Mouse (Mus musculus) embryonic facial prominence, embryonic 14.5 days (tissue): ENCODE measurements around the gene Arhgap45. TPM values are rescaled to one million over a fixed set of nuclear protein-coding genes. Genes with fewer than 3 reads are reported as not detected.
"Not testable (repeated sequence)": the region's sequence is repeated elsewhere in the genome, so short reads cannot be mapped to it uniquely, and the experiment has no call there.

Experiments used
- ATAC-seq: fragments of 200-750 bp; cut with Nextera tagmentation; 2 replicates; pipeline ENCODE4 v1.8.0; 2017; ENCODE audit warnings: low read depth, moderate number of reproducible peaks, moderate TSS enrichment
- DNase-seq: peaks from one replicate; pipeline ENCODE4 v3.0.0-alpha.2; 2015; ENCODE audit warnings: low spot score
- H3K27ac ChIP-seq: fragments of 300-500 bp; sonication (generic); replicated peaks from 2 replicates; pipeline ENCODE4 v1.5.1; 2014; ENCODE audit warnings: low read depth, mild to moderate bottlenecking, low read length, moderate library complexity
- H3K27me3 ChIP-seq: fragments of 300-500 bp; sonication (generic); replicated peaks from 2 replicates; pipeline ENCODE4 v1.6.1; 2014; ENCODE audit warnings: low read length; ENCODE audit not compliant: control insufficient read depth, insufficient read depth
- H3K36me3 ChIP-seq: fragments of 300-500 bp; sonication (generic); 2 replicates; pipeline ENCODE4 v1.6.1; 2014; ENCODE audit warnings: low read length, mixed read lengths; ENCODE audit not compliant: control insufficient read depth, insufficient read depth
- H3K4me1 ChIP-seq: fragments of 300-500 bp; sonication (generic); 2 replicates; pipeline ENCODE4 v1.6.1; 2014; ENCODE audit warnings: antibody characterized with exemption, low read length; ENCODE audit not compliant: control insufficient read depth, insufficient read depth
- H3K4me2 ChIP-seq: fragments of 300-500 bp; sonication (generic); 2 replicates; pipeline ENCODE4 v1.6.1; 2014; ENCODE audit warnings: low read depth, mild to moderate bottlenecking, low read length, moderate library complexity, mixed read lengths
- H3K4me3 ChIP-seq: fragments of 300-500 bp; sonication (generic); 2 replicates; pipeline ENCODE4 v1.5.1; 2014; ENCODE audit warnings: low read depth, mild to moderate bottlenecking, low read length
- H3K9ac ChIP-seq: fragments of 300-500 bp; sonication (generic); 2 replicates; pipeline ENCODE4 v1.6.1; 2014; ENCODE audit warnings: low read depth, mild to moderate bottlenecking, low read length, moderate library complexity, mixed read lengths
- H3K9me3 ChIP-seq: fragments of 300-500 bp; sonication (generic); 2 replicates; pipeline ENCODE4 v1.6.1; 2016; ENCODE audit warnings: low read length; ENCODE audit not compliant: control insufficient read depth
- WGBS: fragments of 180-500 bp; shearing (Covaris S2); extraction: QIAGEN DNeasy Blood & Tissue Kit; methylation state at CpG from one replicate; pipeline ENCODE4 v1.1.7; 2014; 5-methylcytosine and 5-hydroxymethylcytosine counted together
- polyA plus RNA-seq: library from polyadenylated mRNA; unstranded; fragments of >200 nt; fragmentation: Nextera tagmentation; extraction: Ambion mirVana; gene quantifications from 2 replicates; pipeline ENCODE4 v1.2.1, GENCODE M21; 2014

Gene Arhgap45
- polyA plus RNA-seq, 1 experiment from 2014 or later, result 4.4 TPM

- WGBS, result 95% methylated on average over 13 of the region's 13 CpGs
- ATAC-seq (no peak), DNase-seq (no peak)
- Histone ChIP-seq H3K4me1 (0 out of 2 replicates have a peak, but pooled peaks cover 7% of the 10 kb centered on the region), H3K27ac (no peak overlapping the region), H3K9me3 (no peaks in the 10 kb centered on the region), H3K36me3 (peaks cover 41% of the 10 kb centered on the region), H3K9ac (no peak overlapping the region), H3K27me3 (no peaks in the 10 kb centered on the region), H3K4me2 (no peak overlapping the region), H3K4me3 (no peak overlapping the region)
Observed at GRCm38 (mm10) chr10:80036832-80037231, 20.4 kb downstream of the Arhgap45 start.

DNA sequence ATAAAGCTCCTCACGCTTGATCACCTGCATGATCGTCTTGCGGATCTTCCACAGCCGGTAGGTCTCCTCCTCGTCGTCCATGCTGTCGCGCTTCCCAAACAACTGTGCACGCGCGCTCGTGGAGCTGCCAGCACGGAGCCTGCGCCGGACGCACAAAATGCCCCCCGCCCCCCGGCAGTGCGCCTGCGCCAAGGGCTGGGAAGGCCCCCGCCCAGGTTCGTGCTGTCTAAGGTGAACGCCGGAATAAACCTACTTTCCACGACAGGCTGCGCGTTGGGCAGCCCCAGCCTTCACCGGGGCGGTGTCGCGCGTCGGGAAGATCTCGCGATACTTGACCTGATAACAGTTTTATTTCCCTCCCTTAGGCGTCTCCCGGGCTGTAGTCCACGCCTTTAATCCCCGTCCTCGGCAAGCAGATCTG is 23.1 kb downstream of the Arhgap45 start, which contains the start of gene Polr2e:
TSS of gene Polr2e (minus strand) at position 237 of the 421 bp plus-strand sequence.
- Histone ChIP-seq H3K4me1 (no peaks in the 10 kb centered on the region), H3K9me3 (no peaks in the 10 kb centered on the region), H3K9ac (peak within 1 kb of the TSS; percentile 77), H3K4me3 (peak within 1 kb of the TSS; percentile 76), H3K36me3 (peaks cover 39% of the 10 kb centered on the region), H3K27ac (peak within 1 kb of the TSS; percentile 57; the same call in 1 of the 2 replicates), H3K4me2 (peak within 1 kb of the TSS; percentile 76), H3K27me3 (no peaks in the 10 kb centered on the region)
- WGBS, result under 1% methylated on average over 37 of the region's 40 CpGs
- ATAC-seq, result peak; percentile 99
- peak; percentile 98 for DNase-seq

DNA sequence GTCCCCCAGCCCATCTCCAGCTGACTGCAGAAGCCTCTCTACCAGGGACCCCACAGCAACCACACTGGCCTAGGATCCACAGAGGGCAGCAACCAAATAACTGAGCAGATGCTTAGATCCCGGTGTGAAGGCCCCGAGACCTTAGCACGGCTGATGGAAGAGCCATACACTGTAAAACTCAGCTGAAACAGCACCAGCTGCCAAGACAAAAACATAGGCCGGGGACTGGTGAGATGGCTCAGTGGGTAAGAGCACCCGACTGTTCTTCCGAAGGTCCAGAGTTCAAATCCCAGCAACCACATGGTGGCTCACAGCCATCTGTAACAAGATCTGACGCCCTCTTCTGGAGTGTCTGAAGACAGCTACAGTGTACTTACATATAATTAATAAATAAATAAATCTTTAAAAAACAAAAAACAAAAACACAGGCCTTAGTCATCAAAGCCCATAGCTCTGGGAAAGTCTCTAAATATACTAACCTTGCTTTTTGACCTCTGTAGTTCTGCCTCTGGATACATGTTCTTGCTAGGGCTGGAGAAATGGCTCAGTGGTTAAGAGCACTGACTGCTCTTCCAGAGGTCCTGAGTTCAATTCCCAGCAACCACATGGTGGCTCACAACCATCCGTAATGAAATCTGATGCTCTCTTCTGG is 25.1 kb downstream of the Arhgap45 start:
- WGBS, result 83% methylated on average over 8 of the region's 8 CpGs
- not testable (repeated sequence) for ATAC-seq, H3K27ac ChIP-seq

DNA sequence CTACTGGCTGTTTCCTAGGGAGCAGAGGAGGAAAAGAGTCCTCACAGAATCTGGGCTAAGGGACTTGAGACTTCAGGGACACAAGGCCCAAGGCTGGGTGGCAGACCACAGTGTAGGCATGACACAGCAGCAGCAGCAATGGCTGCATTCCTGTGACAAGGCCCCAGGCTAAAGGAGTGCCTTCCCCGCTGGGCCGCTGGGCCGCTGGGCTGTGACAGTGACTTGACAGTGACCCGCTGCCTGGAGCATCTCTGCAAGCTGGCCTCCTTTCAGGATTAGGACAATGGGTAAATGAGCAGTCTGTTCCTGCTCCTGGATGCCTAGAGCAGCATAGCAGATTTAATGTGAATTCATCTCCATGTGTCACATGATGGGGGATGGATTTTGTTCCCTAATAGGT is 27.6 kb downstream of the Arhgap45 start:
- Histone ChIP-seq H3K9ac (no peak overlapping the region), H3K27ac (no peak overlapping the region), H3K27me3 (no peaks in the 10 kb centered on the region), H3K36me3 (no peaks in the 10 kb centered on the region), H3K4me3 (no peak overlapping the region), H3K4me2 (no peak overlapping the region), H3K4me1 (peaks cover 6% of the 10 kb centered on the region), H3K9me3 (no peaks in the 10 kb centered on the region)
- DNase-seq (no peak), ATAC-seq (no peak)
- WGBS, result 36% methylated on average over 4 of the region's 4 CpGs

More for the DNA sequence above, 25.1 kb downstream of the Arhgap45 start:
- not testable (repeated sequence) for H3K27me3 ChIP-seq, H3K9ac ChIP-seq, DNase-seq, H3K4me2 ChIP-seq, H3K4me1 ChIP-seq, H3K9me3 ChIP-seq, H3K4me3 ChIP-seq
- peaks cover 19% of the 10 kb centered on the region for H3K36me3 ChIP-seq

DNA sequence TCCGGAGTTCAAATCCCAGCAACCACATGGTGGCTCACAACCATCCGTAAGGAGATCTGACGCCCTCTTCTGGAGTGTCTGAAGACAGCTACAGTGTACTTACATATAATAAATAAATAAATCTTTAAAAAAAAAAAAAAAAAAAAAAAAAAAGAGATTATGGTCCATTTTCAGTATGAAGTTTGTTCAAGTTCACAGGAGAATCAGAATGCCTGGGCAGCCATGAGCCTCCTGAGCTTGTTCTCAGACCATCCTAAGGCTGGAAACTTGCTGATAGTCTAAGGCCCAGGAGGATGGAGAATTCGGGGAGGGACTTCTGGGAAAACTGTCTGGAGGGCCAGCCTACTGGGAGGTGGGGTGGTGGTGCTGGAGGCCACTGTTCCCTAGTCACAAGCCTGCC is 28.9 kb downstream of the Arhgap45 start:
- H3K36me3 ChIP-seq, DNase-seq, H3K27ac ChIP-seq, H3K9me3 ChIP-seq, H3K4me1 ChIP-seq, H3K27me3 ChIP-seq, ATAC-seq, H3K9ac ChIP-seq, H3K4me3 ChIP-seq, H3K4me2 ChIP-seq: not testable (repeated sequence)
- 86% methylated on average over 2 of the region's 4 CpGs for WGBS

DNA sequence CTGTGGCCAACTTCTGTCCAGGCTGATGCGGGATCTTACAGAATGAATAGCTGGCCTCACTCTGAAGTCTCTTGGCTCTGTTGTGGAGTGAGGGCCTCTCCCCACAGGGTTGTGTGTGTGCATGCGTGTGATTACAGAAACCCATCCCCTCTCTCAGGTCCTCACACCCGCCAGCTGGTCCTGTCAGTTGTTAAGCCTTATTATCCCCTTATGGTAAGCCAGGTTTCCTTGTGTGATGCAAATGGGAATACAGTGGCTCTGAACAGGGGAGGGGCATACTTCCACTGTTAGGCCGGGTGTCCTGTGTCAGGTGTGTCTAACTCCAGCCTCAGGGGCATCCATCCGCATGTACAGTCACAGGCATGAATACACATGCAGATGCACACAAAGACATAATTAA is 29.3 kb downstream of the Arhgap45 start:
- no peak overlapping the region for H3K4me2 ChIP-seq
- no peaks in the 10 kb centered on the region for H3K27me3 ChIP-seq
- no peak for DNase-seq
- 63% methylated on average over 5 of the region's 5 CpGs for WGBS
- no peak for ATAC-seq
- H3K4me3 ChIP-seq, result no peak overlapping the region
- H3K36me3 ChIP-seq, result no peaks in the 10 kb centered on the region
- H3K27ac ChIP-seq, result no peak overlapping the region
- H3K9ac ChIP-seq, result no peak overlapping the region
- peaks cover 6% of the 10 kb centered on the region for H3K4me1 ChIP-seq
- no peaks in the 10 kb centered on the region for H3K9me3 ChIP-seq

DNA sequence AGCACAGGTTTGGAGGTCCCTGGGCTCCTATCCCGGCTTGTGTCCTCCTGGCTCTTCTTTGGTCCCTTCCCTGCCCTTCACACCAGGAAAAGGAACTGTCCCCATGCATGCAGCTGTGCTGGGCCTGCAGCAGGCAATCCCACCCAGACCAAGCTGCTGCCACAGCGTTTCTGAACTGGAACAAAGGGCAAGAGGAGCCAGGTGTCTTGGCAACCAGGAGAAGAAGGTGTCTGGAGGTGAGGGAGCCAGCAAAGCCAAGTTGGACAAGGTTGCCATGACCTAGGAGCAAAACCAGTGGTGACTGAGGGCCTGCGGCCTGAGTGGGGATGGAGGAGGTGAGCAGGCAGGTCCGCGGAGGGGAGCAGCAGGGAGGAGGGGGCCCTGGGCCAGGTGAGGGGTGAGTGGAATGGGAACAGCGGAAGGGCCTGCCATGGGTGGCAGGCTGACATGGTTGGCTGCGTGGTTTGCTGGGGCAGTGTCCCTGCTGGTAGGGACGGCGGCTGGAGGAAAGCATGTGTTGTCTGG is 30.6 kb downstream of the Arhgap45 start, which contains the start of gene Gpx4:
TSS of gene Gpx4 (plus strand) at position 126 of the 525 bp plus-strand sequence.
- peak within 1 kb of the TSS; percentile 50 for H3K27ac ChIP-seq
- no peak within 1 kb of the TSS for H3K9ac ChIP-seq
- 49% methylated on average over 9 of the region's 9 CpGs for WGBS
- H3K36me3 ChIP-seq, result no peaks in the 10 kb centered on the region
- H3K4me2 ChIP-seq, result no peak within 1 kb of the TSS
- no peak for ATAC-seq
- H3K27me3 ChIP-seq, result no peaks in the 10 kb centered on the region
- H3K4me1 ChIP-seq, result peaks cover 6% of the 10 kb centered on the region
- no peak within 1 kb of the TSS for H3K4me3 ChIP-seq
- no peak for DNase-seq
- H3K9me3 ChIP-seq, result no peaks in the 10 kb centered on the region

DNA sequence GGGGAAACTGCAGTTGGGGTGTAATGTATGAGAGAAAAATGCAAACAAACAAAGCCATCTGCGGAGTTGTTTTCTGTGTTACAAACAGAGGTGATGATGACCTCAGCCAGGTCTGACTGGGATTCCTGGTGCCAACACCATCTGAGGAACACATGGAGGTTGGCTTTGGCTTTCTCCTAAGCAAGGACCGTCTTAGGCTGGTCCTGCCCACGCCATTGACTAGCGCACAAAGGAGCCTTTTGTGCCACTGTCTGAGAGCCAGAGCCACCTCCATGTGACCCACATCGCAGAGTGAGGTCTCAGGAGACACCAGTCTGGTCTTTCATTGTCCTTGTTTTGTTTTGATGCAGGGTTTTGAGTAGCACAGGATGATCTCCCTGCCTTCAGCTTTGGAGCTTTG is 31.9 kb downstream of the Arhgap45 start:
- Histone ChIP-seq H3K36me3 (no peaks in the 10 kb centered on the region), H3K9ac (no peak overlapping the region), H3K27me3 (no peaks in the 10 kb centered on the region), H3K27ac (peak overlapping the region; percentile 50), H3K4me1 (peaks cover 10% of the 10 kb centered on the region), H3K9me3 (no peaks in the 10 kb centered on the region), H3K4me3 (no peak overlapping the region), H3K4me2 (no peak overlapping the region)
- ATAC-seq (no peak), DNase-seq (peak; percentile 49)
- WGBS, result 23% methylated on average over 5 of the region's 5 CpGs

- H3K27ac ChIP-seq, result peak overlapping the region; percentile 50
- no peak for DNase-seq
- 50% methylated on average over 3 of the region's 3 CpGs for WGBS
Observed at GRCm38 (mm10) chr10:80048834-80049233, 32.4 kb downstream of the Arhgap45 start.

More at GRCm38 (mm10) chr10:80048834-80049233, 32.4 kb downstream of the Arhgap45 start:
- no peak overlapping the region for H3K4me3 ChIP-seq
- peaks cover 10% of the 10 kb centered on the region for H3K4me1 ChIP-seq
- no peaks in the 10 kb centered on the region for H3K36me3 ChIP-seq
- no peak for ATAC-seq
- no peaks in the 10 kb centered on the region for H3K27me3 ChIP-seq
- no peaks in the 10 kb centered on the region for H3K9me3 ChIP-seq
- H3K4me2 ChIP-seq, result no peak overlapping the region
- no peak overlapping the region for H3K9ac ChIP-seq
